Mouse (Mus musculus) embryonic facial prominence, embryonic 11.5 days (tissue): Measurements from ENCODE around the gene Slc9b1. TPM values are rescaled to one million over a fixed set of nuclear protein-coding genes. Genes with fewer than 3 reads are reported as not detected.
A peak's percentile ranks its signal among the peaks of the same experiment; 100 is the strongest.

Source experiments
- ATAC-seq: fragments of 200-750 bp; cut with Nextera tagmentation; replicated peaks from 2 replicates; pipeline ENCODE4 v1.8.0; 2017; ENCODE audit warnings: low read depth; ENCODE audit not compliant: insufficient number of reproducible peaks, low FRiP score, low TSS enrichment
- DNase-seq: peaks from one replicate; pipeline ENCODE4 v3.0.0-alpha.2; 2015; ENCODE audit warnings: low spot score
- H3K27ac ChIP-seq: fragments of 300-500 bp; sonication (generic); replicated peaks from 2 replicates; pipeline ENCODE4 v1.5.1; 2014; ENCODE audit warnings: mild to moderate bottlenecking, low read depth, low read length, control low read depth
- H3K27me3 ChIP-seq: fragments of 300-500 bp; sonication (generic); 2 replicates; pipeline ENCODE4 v1.6.1; 2014; ENCODE audit warnings: mild to moderate bottlenecking, low read length, moderate library complexity, mixed read lengths; ENCODE audit not compliant: control insufficient read depth, insufficient read depth
- H3K36me3 ChIP-seq: fragments of 300-500 bp; sonication (generic); replicated peaks from 2 replicates; pipeline ENCODE4 v1.6.1; 2014; ENCODE audit warnings: low read depth, mild to moderate bottlenecking, low read length, moderate library complexity, mixed read lengths; ENCODE audit not compliant: control insufficient read depth, insufficient read depth
- H3K4me1 ChIP-seq: fragments of 300-500 bp; sonication (generic); 2 replicates; pipeline ENCODE4 v1.6.1; 2014; ENCODE audit warnings: low read length, mixed read lengths; ENCODE audit not compliant: control insufficient read depth, insufficient read depth
- H3K4me2 ChIP-seq: fragments of 300-500 bp; sonication (generic); 2 replicates; pipeline ENCODE4 v1.6.1; 2014; ENCODE audit warnings: low read depth, mild to moderate bottlenecking, control low read depth, low read length, moderate library complexity
- H3K4me3 ChIP-seq: fragments of 300-500 bp; sonication (generic); 2 replicates; pipeline ENCODE4 v1.5.1; 2014; ENCODE audit warnings: low read depth, low read length, control low read depth
- H3K9ac ChIP-seq: fragments of 300-500 bp; sonication (generic); replicated peaks from 2 replicates; pipeline ENCODE4 v1.6.1; 2014; ENCODE audit warnings: mild to moderate bottlenecking, control low read depth, low read length
- H3K9me3 ChIP-seq: fragments of 300-500 bp; sonication (generic); replicated peaks from 2 replicates; pipeline ENCODE4 v1.6.1; 2016; ENCODE audit warnings: mild to moderate bottlenecking, low read length, inconsistent platforms, mixed read lengths; ENCODE audit not compliant: control insufficient read depth
- WGBS: fragments of 180-500 bp; shearing (Covaris S2); extraction: QIAGEN DNeasy Blood & Tissue Kit; methylation state at CpG from one replicate; pipeline ENCODE4 v1.1.7; 2014; 5-methylcytosine and 5-hydroxymethylcytosine counted together
- polyA plus RNA-seq: library from polyadenylated mRNA; unstranded; fragments of >200 nt; fragmentation: Nextera tagmentation; extraction: Ambion mirVana; gene quantifications from 2 replicates; pipeline ENCODE4 v1.2.1, GENCODE M21; 2014

The Slc9b1 gene
- polyA plus RNA-seq, 1 experiment from 2014 or later, result 0.63 TPM

DNA sequence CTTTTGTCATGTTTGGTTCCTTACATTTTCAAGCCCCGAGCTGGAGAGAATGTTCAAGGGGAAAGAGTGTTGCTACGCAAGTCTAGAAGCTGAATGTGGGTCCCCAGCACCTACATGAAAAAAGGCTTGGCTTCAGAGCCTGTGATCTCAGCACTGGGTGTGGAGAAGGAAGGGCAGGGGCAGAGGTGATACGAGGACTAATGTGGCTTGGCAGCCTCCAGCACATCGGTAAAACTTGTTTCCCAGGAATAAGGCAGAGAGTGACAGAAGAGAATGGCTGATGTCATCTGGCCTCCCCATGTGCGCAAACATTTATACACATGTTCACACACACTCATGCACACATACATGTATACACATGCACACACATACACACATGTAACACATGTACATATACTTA, 47.3 kb downstream of the Slc9b1 start:
- no peaks in the 10 kb centered on the region for H3K9me3 ChIP-seq
- H3K4me2 ChIP-seq, result no peak overlapping the region
- no peak for ATAC-seq
- H3K27ac ChIP-seq, result no peak overlapping the region
- no peaks in the 10 kb centered on the region for H3K4me1 ChIP-seq
- no peak overlapping the region for H3K9ac ChIP-seq
- H3K36me3 ChIP-seq, result no peaks in the 10 kb centered on the region
- no peak overlapping the region for H3K4me3 ChIP-seq
- DNase-seq, result no peak
- whole genome bisulfite sequencing, result 80% methylated on average over 5 of the region's 5 CpGs
- no peaks in the 10 kb centered on the region for H3K27me3 ChIP-seq

DNA sequence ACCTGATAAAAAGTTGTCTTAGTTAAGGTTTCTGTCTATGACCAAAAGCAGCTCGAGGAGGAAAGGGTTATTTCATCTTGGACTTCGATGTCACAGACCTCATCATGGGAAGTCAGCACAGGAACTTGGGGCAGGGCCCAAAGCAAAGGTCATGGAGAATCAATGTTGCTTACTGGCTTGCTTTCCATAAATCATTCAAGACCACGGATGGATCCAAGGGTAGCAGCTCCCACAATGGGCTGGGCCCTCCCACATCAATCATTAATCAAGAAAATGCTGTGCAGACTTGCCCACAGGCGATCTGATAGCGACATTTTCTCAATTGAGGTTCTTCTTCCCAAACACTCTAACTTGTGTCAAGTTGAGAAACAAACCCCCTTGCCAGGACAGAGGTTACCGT, 48.3 kb downstream of the Slc9b1 start:
- no peaks in the 10 kb centered on the region for H3K9me3 ChIP-seq
- WGBS, result 77% methylated on average over 6 of the region's 6 CpGs
- ATAC-seq, result no peak
- no peak overlapping the region for H3K4me2 ChIP-seq
- H3K9ac ChIP-seq, result no peak overlapping the region
- no peak overlapping the region for H3K27ac ChIP-seq
- H3K4me1 ChIP-seq, result no peaks in the 10 kb centered on the region
- H3K36me3 ChIP-seq, result no peaks in the 10 kb centered on the region
- H3K4me3 ChIP-seq, result no peak overlapping the region
- H3K27me3 ChIP-seq, result no peaks in the 10 kb centered on the region
- no peak for DNase-seq

DNA sequence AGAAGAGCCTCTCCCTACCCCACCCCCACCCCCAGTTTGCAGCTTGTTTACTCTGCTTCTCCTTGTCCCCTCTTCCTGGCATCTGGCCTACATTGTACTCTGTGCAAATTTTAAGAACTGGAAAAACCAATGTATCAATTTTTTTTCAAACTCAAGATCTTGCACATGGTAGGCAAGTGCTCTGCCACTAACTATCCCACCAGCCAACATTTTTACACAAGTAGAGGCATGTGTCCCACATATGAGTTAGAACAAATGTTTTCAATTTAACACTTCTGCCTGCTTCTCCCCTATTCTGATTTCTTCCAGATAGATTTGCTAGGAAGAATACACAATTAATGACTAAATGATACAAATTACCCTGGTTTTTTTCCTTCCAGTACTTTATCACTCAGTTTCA, 49.3 kb downstream of the Slc9b1 start:
- no peak overlapping the region for H3K9ac ChIP-seq
- no peaks in the 10 kb centered on the region for H3K9me3 ChIP-seq
- ATAC-seq, result no peak
- H3K27me3 ChIP-seq, result no peaks in the 10 kb centered on the region
- no peak for DNase-seq
- H3K4me1 ChIP-seq, result no peaks in the 10 kb centered on the region
- no peak overlapping the region for H3K27ac ChIP-seq
- no peak overlapping the region for H3K4me3 ChIP-seq
- no peaks in the 10 kb centered on the region for H3K36me3 ChIP-seq
- no peak overlapping the region for H3K4me2 ChIP-seq

DNA sequence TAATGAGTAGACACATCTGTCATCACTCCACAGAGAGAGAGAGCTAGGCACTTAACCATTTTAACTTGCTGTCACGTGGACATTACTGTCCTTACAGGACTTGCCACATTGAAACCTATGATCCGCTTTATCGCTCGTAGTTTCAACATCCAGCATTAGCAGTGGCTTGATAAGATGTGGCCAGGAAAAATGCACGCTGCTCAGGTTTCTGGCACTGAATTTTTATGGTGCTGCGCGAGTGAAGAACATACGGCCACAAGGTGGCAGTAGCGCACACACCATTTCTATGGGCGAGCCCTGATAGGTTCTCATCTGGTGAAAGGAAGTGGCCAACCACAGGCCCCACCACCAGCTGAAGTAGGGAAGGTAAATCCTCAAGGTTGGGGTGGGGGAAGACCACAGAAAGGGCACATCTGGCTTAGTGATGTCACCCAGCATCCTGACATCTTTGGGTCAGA, 54.4 kb downstream of the Slc9b1 start:
- Histone ChIP-seq H3K27me3 (no peaks in the 10 kb centered on the region), H3K9me3 (no peaks in the 10 kb centered on the region), H3K4me1 (no peaks in the 10 kb centered on the region), H3K27ac (no peak overlapping the region), H3K4me2 (no peak overlapping the region), H3K36me3 (no peaks in the 10 kb centered on the region), H3K9ac (no peak overlapping the region), H3K4me3 (no peak overlapping the region)
- DNase-seq, result peak; percentile 91
- 15% methylated on average over 10 of the region's 10 CpGs for WGBS
- peak; percentile 76 for ATAC-seq

DNA sequence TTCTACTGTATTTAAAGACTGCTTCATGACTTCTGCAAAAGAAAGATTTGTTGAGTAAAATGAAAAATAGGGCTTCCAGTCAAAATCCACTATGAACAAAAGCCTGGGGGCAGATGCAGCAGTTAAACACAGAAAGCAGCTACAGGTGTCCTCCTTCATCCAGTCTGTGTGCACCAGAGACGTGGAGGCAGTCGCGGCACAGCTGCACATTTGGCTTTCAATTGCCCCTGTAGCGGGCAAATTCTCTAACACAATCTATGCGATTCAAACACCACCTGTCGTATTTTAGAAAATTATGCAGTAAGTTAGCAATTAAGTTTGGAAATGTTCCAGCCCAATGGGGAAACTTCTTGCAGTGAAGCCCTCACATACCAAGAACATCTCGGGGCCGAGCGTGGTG, 55.4 kb downstream of the Slc9b1 start:
- H3K4me1 ChIP-seq, result no peaks in the 10 kb centered on the region
- H3K4me3 ChIP-seq, result no peak overlapping the region
- ATAC-seq (no peak), DNase-seq (no peak)
- no peaks in the 10 kb centered on the region for H3K9me3 ChIP-seq
- H3K9ac ChIP-seq, result no peak overlapping the region
- WGBS, result 88% methylated on average over 9 of the region's 9 CpGs
- no peak overlapping the region for H3K4me2 ChIP-seq
- no peak overlapping the region for H3K27ac ChIP-seq
- no peaks in the 10 kb centered on the region for H3K36me3 ChIP-seq
- no peaks in the 10 kb centered on the region for H3K27me3 ChIP-seq

DNA sequence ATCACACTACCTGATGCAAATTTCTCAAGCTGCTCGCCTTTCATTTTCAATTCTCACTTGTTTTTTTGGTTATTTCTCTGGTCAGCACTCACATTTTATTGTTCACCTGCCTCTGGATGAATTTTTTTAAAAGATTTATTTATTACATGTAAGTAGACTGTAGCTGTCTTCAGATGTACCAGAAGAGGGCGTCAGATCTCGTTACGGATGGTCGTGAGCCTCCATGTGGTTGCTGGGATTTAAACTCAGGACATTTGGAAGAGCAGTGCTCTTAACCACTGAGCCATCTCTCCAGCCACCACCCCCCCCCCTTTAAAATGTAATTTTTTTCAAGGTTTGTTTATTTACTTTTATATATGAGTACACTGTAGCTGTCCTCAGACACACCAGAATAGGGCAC, 56.0 kb downstream of the Slc9b1 start:
- H3K4me1 ChIP-seq, result no peaks in the 10 kb centered on the region
- no peaks in the 10 kb centered on the region for H3K36me3 ChIP-seq
- ATAC-seq, result no peak
- no peaks in the 10 kb centered on the region for H3K27me3 ChIP-seq
- no peak overlapping the region for H3K27ac ChIP-seq
- DNase-seq, result no peak
- 81% methylated on average over 5 of the region's 5 CpGs for WGBS
- no peak overlapping the region for H3K9ac ChIP-seq
- no peak overlapping the region for H3K4me3 ChIP-seq
- H3K4me2 ChIP-seq, result no peak overlapping the region
- no peaks in the 10 kb centered on the region for H3K9me3 ChIP-seq

DNA sequence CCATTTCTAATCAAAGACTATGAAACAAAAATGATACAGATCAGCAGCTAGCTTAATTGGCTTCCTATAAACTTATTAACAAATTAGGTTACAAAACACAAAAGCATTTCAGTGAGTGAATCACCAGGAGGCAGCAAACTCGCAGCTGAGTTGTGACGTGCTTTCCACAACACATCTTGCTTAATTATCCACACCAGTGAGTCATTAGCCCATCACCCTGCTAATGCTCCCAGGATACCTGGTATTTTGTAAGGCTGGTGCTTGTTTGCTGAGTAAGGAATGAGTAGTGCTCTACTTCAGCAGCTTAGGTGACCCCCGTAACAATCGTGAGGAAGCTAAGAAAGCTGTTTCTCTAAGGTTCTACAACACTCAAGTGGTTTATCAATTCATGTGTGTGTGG, 56.8 kb downstream of the Slc9b1 start:
- WGBS, result 81% methylated on average over 4 of the region's 4 CpGs
- H3K9me3 ChIP-seq, result no peaks in the 10 kb centered on the region
- H3K36me3 ChIP-seq, result no peaks in the 10 kb centered on the region
- no peak overlapping the region for H3K4me2 ChIP-seq
- H3K4me1 ChIP-seq, result no peaks in the 10 kb centered on the region
- no peak overlapping the region for H3K27ac ChIP-seq
- DNase-seq (no peak), ATAC-seq (no peak)
- no peaks in the 10 kb centered on the region for H3K27me3 ChIP-seq
- H3K9ac ChIP-seq, result no peak overlapping the region
- H3K4me3 ChIP-seq, result no peak overlapping the region

DNA sequence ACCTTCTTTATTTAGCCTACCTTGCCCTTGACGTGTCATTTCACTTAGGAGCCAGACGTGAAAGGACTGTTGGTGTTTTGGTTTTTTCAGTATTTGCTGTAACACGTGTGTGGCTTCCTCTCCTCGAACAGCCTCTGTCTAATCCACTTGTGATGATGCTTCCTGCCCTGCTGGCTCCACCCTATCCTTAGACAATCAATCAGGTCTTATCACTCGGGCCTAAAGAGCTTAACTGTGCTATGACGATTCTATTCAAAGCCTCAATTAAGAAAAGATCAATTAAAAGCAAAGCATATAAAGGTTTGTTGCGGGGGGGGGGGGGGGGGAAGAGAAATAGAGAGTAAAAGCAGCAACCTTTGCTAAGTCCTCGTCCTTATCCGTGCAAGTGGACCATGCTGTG, 59.5 kb downstream of the Slc9b1 start:
- WGBS, result 88% methylated on average over 8 of the region's 9 CpGs
- H3K4me2 ChIP-seq, result no peak overlapping the region
- ATAC-seq (no peak), DNase-seq (no peak)
- H3K4me1 ChIP-seq, result no peaks in the 10 kb centered on the region
- H3K9me3 ChIP-seq, result no peaks in the 10 kb centered on the region
- no peak overlapping the region for H3K9ac ChIP-seq
- H3K36me3 ChIP-seq, result no peaks in the 10 kb centered on the region
- no peak overlapping the region for H3K27ac ChIP-seq
- no peaks in the 10 kb centered on the region for H3K27me3 ChIP-seq
- H3K4me3 ChIP-seq, result no peak overlapping the region
